Mouse (Mus musculus) intestine, embryonic 16.5 days (tissue): ENCODE measurements around the gene Reln. TPM values are rescaled to one million over a fixed set of nuclear protein-coding genes. Genes with fewer than 3 reads are reported as not detected.

ENCODE experiments used
- ATAC-seq: fragments of 200-750 bp; cut with Nextera tagmentation; 2 replicates; pipeline ENCODE4 v1.8.0; 2017; ENCODE audit warnings: moderate TSS enrichment, moderate library complexity
- H3K27ac ChIP-seq: fragments of 300-500 bp; sonication (generic); 2 replicates; pipeline ENCODE4 v1.5.1; 2014; ENCODE audit warnings: mild to moderate bottlenecking, low read length
- H3K27me3 ChIP-seq: fragments of 300-500 bp; sonication (generic); replicated peaks from 2 replicates; pipeline ENCODE4 v1.6.1; 2014; ENCODE audit warnings: low read length, control low read depth, mixed read lengths; ENCODE audit not compliant: control insufficient read depth, insufficient read depth
- H3K36me3 ChIP-seq: fragments of 300-500 bp; sonication (generic); 2 replicates; pipeline ENCODE4 v1.6.1; 2014; ENCODE audit warnings: low read length, control low read depth; ENCODE audit not compliant: control insufficient read depth, insufficient read depth
- H3K4me1 ChIP-seq: fragments of 300-500 bp; sonication (generic); 2 replicates; pipeline ENCODE4 v1.6.1; 2014; ENCODE audit warnings: low read length, control low read depth, mixed read lengths; ENCODE audit not compliant: control insufficient read depth, insufficient read depth
- H3K4me2 ChIP-seq: fragments of 300-500 bp; sonication (generic); 2 replicates; pipeline ENCODE4 v1.6.1; 2014; ENCODE audit warnings: low read depth, low read length, control low read depth
- H3K4me3 ChIP-seq: fragments of 300-500 bp; sonication (generic); 2 replicates; pipeline ENCODE4 v1.5.1; 2014; ENCODE audit warnings: mild to moderate bottlenecking, low read length
- H3K9ac ChIP-seq: fragments of 300-500 bp; sonication (generic); 2 replicates; pipeline ENCODE4 v1.6.1; 2014; ENCODE audit warnings: low read depth, low read length
- H3K9me3 ChIP-seq: fragments of 300-500 bp; sonication (generic); 2 replicates; pipeline ENCODE4 v1.6.1; 2016; ENCODE audit warnings: low read length, control low read depth; ENCODE audit not compliant: control insufficient read depth
- WGBS: fragments of 180-500 bp; shearing (Covaris S2); extraction: QIAGEN DNeasy Blood & Tissue Kit; methylation state at CpG from one replicate; pipeline ENCODE4 v1.1.7; 2014; 5-methylcytosine and 5-hydroxymethylcytosine counted together
- polyA plus RNA-seq: library from polyadenylated mRNA; unstranded; fragments of >200 nt; fragmentation: Nextera tagmentation; extraction: Ambion mirVana; gene quantifications from 2 replicates; pipeline ENCODE4 v1.2.1, GENCODE M21; 2015

Gene Reln
- polyA plus RNA-seq, 1 experiment from 2014 or later: 2.0 TPM

GRCm38 (mm10) chr5:22119296-22119695 lies 225.2 kb downstream of the Reln start:
- Histone ChIP-seq H3K27ac (no peak overlapping the region), H3K27me3 (no peaks in the 10 kb centered on the region), H3K9me3 (no peaks in the 10 kb centered on the region), H3K4me2 (no peak overlapping the region), H3K9ac (no peak overlapping the region), H3K4me3 (no peak overlapping the region), H3K36me3 (no peaks in the 10 kb centered on the region), H3K4me1 (no peaks in the 10 kb centered on the region)
- no peak for ATAC-seq
- WGBS: 63% methylated on average over 1 of the region's 1 CpGs

GRCm38 (mm10) chr5:22118456-22118855 lies 226.0 kb downstream of the Reln start:
- ATAC-seq: no peak
- Histone ChIP-seq H3K9me3 (no peaks in the 10 kb centered on the region), H3K4me2 (no peak overlapping the region), H3K36me3 (no peaks in the 10 kb centered on the region), H3K27me3 (no peaks in the 10 kb centered on the region), H3K27ac (no peak overlapping the region), H3K9ac (no peak overlapping the region), H3K4me3 (no peak overlapping the region), H3K4me1 (no peaks in the 10 kb centered on the region)
- WGBS: 60% methylated on average over 6 of the region's 6 CpGs

GRCm38 (mm10) chr5:22116922-22117321 lies 227.6 kb downstream of the Reln start:
- Histone ChIP-seq H3K27ac (no peak overlapping the region), H3K4me1 (no peaks in the 10 kb centered on the region), H3K4me3 (no peak overlapping the region), H3K36me3 (no peaks in the 10 kb centered on the region), H3K4me2 (no peak overlapping the region), H3K9me3 (no peaks in the 10 kb centered on the region), H3K9ac (no peak overlapping the region), H3K27me3 (no peaks in the 10 kb centered on the region)
- 67% methylated on average over 9 of the region's 9 CpGs for WGBS
- no peak for ATAC-seq

- Histone ChIP-seq H3K36me3 (no peaks in the 10 kb centered on the region), H3K27me3 (no peaks in the 10 kb centered on the region), H3K4me1 (no peaks in the 10 kb centered on the region), H3K9me3 (no peaks in the 10 kb centered on the region), H3K4me3 (no peak overlapping the region), H3K4me2 (no peak overlapping the region), H3K9ac (no peak overlapping the region), H3K27ac (no peak overlapping the region)
- ATAC-seq: no peak
- 67% methylated on average over 9 of the region's 9 CpGs for WGBS
Measured at GRCm38 (mm10) chr5:22106811-22107485, 237.6 kb downstream of the Reln start.

- H3K4me1 ChIP-seq: no peaks in the 10 kb centered on the region
- H3K36me3 ChIP-seq: no peaks in the 10 kb centered on the region
- no peak overlapping the region for H3K9ac ChIP-seq
- no peak overlapping the region for H3K4me3 ChIP-seq
- no peak overlapping the region for H3K4me2 ChIP-seq
- ATAC-seq: no peak
- WGBS: 79% methylated on average over 5 of the region's 5 CpGs
- H3K9me3 ChIP-seq: no peaks in the 10 kb centered on the region
- no peak overlapping the region for H3K27ac ChIP-seq
- no peaks in the 10 kb centered on the region for H3K27me3 ChIP-seq
Measured at GRCm38 (mm10) chr5:22094984-22095383, 249.5 kb downstream of the Reln start.

GRCm38 (mm10) chr5:22094043-22094442 lies 250.5 kb downstream of the Reln start:
- Histone ChIP-seq H3K4me3 (no peak overlapping the region), H3K4me1 (no peaks in the 10 kb centered on the region), H3K4me2 (no peak overlapping the region), H3K9me3 (no peaks in the 10 kb centered on the region), H3K36me3 (no peaks in the 10 kb centered on the region), H3K9ac (no peak overlapping the region), H3K27me3 (no peaks in the 10 kb centered on the region), H3K27ac (no peak overlapping the region)
- WGBS: 80% methylated on average over 5 of the region's 5 CpGs
- no peak for ATAC-seq

GRCm38 (mm10) chr5:22093157-22093865 lies 251.2 kb downstream of the Reln start:
- 79% methylated on average over 9 of the region's 9 CpGs for WGBS
- no peaks in the 10 kb centered on the region for H3K9me3 ChIP-seq
- H3K36me3 ChIP-seq: no peaks in the 10 kb centered on the region
- H3K27ac ChIP-seq: no peak overlapping the region
- H3K4me1 ChIP-seq: no peaks in the 10 kb centered on the region
- H3K4me3 ChIP-seq: no peak overlapping the region
- no peak overlapping the region for H3K4me2 ChIP-seq
- no peak for ATAC-seq
- H3K9ac ChIP-seq: no peak overlapping the region
- H3K27me3 ChIP-seq: no peaks in the 10 kb centered on the region

GRCm38 (mm10) chr5:22080468-22080986 lies 264.0 kb downstream of the Reln start:
- 84% methylated on average over 6 of the region's 6 CpGs for WGBS
- no peak overlapping the region for H3K27ac ChIP-seq
- no peak overlapping the region for H3K4me2 ChIP-seq
- H3K9me3 ChIP-seq: no peaks in the 10 kb centered on the region
- no peak for ATAC-seq
- no peak overlapping the region for H3K9ac ChIP-seq
- H3K27me3 ChIP-seq: no peaks in the 10 kb centered on the region
- no peaks in the 10 kb centered on the region for H3K36me3 ChIP-seq
- H3K4me1 ChIP-seq: no peaks in the 10 kb centered on the region
- no peak overlapping the region for H3K4me3 ChIP-seq

GRCm38 (mm10) chr5:22074971-22075370 lies 269.5 kb downstream of the Reln start:
- no peaks in the 10 kb centered on the region for H3K4me1 ChIP-seq
- H3K27ac ChIP-seq: no peak overlapping the region
- no peak for ATAC-seq
- no peaks in the 10 kb centered on the region for H3K27me3 ChIP-seq
- no peaks in the 10 kb centered on the region for H3K36me3 ChIP-seq
- 62% methylated on average over 5 of the region's 5 CpGs for WGBS
- no peak overlapping the region for H3K4me2 ChIP-seq
- H3K9ac ChIP-seq: no peak overlapping the region
- no peaks in the 10 kb centered on the region for H3K9me3 ChIP-seq
- H3K4me3 ChIP-seq: no peak overlapping the region
